Mouse (Mus musculus): ENCODE measurements around the gene Kcnh4. TPM values are rescaled to one million over a fixed set of nuclear protein-coding genes. Genes with fewer than 3 reads are reported as not detected.

The Kcnh4 gene
- polyA plus RNA-seq, 1 experiment = 0.05 TPM

DNA sequence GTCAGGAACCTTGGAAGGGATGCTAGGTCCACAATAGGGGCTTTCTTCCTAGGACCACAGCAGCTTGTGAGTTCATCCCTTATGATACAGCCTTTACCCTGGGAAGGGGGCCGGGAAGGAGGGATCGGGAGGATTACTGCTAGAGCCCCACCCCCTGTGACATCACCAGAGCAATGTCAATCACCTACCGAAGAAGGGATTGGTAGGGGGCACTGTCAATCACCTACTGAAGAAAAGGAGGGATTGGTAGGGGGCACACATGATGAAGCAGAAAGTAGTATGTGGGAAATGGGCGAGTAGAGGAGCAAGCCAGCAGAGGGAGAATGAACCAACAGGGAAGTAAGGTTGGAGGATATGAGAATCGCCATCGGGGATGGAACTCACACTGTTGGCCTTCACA is 3.3 kb downstream of the Kcnh4 start:
- H3ac ChIP-seq (ENCODE audit: control insufficient read depth, insufficient read length) = no peak overlapping the region
- no peaks in the 10 kb centered on the region for H3K79me2 ChIP-seq (ENCODE audit: control insufficient read depth, insufficient read depth)
- H3K4me2 ChIP-seq (ENCODE audit: low read depth) = no peak overlapping the region
- H3K36me3 ChIP-seq (ENCODE audit: control insufficient read depth, insufficient read depth) = no peaks in the 10 kb centered on the region
- no peak overlapping the region for H3K4me3 ChIP-seq
- TF ChIP-seq CEBPB (IDR thresholded peaks at IDR 0.05; ENCODE audit: insufficient read depth, poor library complexity, severe bottlenecking) = no peak
- TF ChIP-seq MYOD1 (IDR thresholded peaks at IDR 0.05; ENCODE audit: control insufficient read depth in 1 of 3, insufficient read length in 2 of 3, low read depth in 2 of 3) = no peak
- TF ChIP-seq MYOG (IDR thresholded peaks at IDR 0.05; ENCODE audit: control insufficient read depth in 1 of 3, insufficient read depth in 1 of 3, insufficient read length in 2 of 3, low read depth in 2 of 3) = no peak
- no peak for TF ChIP-seq USF1 (IDR thresholded peaks at IDR 0.05; ENCODE audit: low read depth)
- TF ChIP-seq REST (IDR thresholded peaks at IDR 0.05; ENCODE audit: insufficient read depth, insufficient read length) = no peak
- TF ChIP-seq MAX (IDR thresholded peaks at IDR 0.05; ENCODE audit: low read depth) = no peak
- no peak for TF ChIP-seq POLR2A (IDR thresholded peaks at IDR 0.05; ENCODE audit: insufficient read length, low read depth)
- no peak for TF ChIP-seq POLR2AphosphoS2 (IDR thresholded peaks at IDR 0.05; ENCODE audit: insufficient read length, low read depth)
- no peak for TF ChIP-seq E2F4 (IDR thresholded peaks at IDR 0.05; ENCODE audit: insufficient read depth)
- TF ChIP-seq TCF12 (IDR thresholded peaks at IDR 0.05; ENCODE audit: insufficient read depth, poor library complexity, severe bottlenecking) = no peak
- no peak for TF ChIP-seq TCF3 (IDR thresholded peaks at IDR 0.05; ENCODE audit: insufficient read length, low read depth)
- no peak for TF ChIP-seq SRF (IDR thresholded peaks at IDR 0.05; ENCODE audit: control insufficient read depth, insufficient read length, low read depth)
- peaks cover 81% of the 10 kb centered on the region for H3K27me3 ChIP-seq (ENCODE audit: control insufficient read depth, insufficient read depth, insufficient read length)

DNA sequence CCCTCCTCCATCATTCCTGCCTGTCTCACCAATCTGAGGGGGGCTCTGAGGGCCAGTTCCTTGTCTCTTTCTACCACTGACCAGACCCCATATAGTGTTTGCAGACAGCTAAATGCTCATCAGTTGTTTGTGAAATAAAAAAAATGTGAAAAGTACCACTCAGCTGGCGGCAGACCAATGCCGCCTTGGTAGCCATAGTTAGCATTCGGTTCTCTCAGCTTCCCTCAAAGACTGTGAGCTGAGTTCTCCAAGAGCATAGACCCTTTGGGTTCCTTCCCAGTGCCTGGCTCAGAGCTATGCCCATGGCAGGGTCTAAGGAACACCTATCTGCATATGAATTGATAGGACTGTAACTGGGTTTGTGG is 5.1 kb downstream of the Kcnh4 start:
- no peak for TF ChIP-seq USF1 (IDR thresholded peaks at IDR 0.05; ENCODE audit: low read depth)
- Histone ChIP-seq H3K27me3 (ENCODE audit: control insufficient read depth, insufficient read depth, insufficient read length) (peaks cover 81% of the 10 kb centered on the region), H3ac (ENCODE audit: control insufficient read depth, insufficient read length) (no peak overlapping the region), H3K36me3 (ENCODE audit: control insufficient read depth, insufficient read depth) (no peaks in the 10 kb centered on the region), H3K4me2 (ENCODE audit: low read depth) (no peak overlapping the region), H3K4me3 (no peak overlapping the region), H3K79me2 (ENCODE audit: control insufficient read depth, insufficient read depth) (no peaks in the 10 kb centered on the region)

DNA sequence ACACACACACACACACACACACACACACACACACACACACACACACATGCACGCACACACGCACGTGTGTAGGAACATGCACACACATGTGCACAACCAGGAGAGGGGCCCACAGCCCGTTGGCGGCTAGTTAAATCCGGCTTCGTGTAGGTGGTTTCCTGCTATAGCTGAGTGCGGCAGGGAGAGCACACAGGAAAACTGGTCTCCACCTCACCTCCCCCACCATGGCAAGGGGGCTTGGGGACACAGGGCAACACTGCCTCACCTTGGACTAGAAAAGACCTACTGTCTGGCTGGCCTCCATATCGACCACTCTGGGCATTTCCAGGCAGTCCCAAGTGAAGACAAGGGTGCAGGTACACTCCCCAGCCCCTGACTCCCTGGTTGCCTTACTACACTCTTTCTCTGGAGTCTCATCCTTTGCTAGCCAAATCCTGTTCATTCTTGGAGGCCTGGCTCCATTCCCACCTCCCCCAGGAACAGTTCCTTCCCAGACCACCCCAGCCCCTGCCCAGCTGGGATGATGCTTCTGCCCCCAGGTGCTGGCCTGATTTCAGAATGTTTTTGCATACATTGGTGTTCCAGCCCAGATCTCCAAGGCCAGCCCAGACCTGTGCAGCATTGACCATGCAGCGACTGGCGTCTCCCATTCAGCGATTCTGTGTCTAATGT is 5.6 kb downstream of the Kcnh4 start:
- H3K27me3 ChIP-seq (ENCODE audit: control insufficient read depth, insufficient read depth, insufficient read length) = peaks cover 81% of the 10 kb centered on the region
- TF ChIP-seq MYOD1 (IDR thresholded peaks at IDR 0.05; ENCODE audit: control insufficient read depth in 1 of 3, insufficient read length in 2 of 3, low read depth in 2 of 3) (no peak), E2F4 (IDR thresholded peaks at IDR 0.05; ENCODE audit: insufficient read depth) (no peak), TCF12 (IDR thresholded peaks at IDR 0.05; ENCODE audit: insufficient read depth, poor library complexity, severe bottlenecking) (no peak), MYOG (IDR thresholded peaks at IDR 0.05; ENCODE audit: control insufficient read depth in 1 of 3, insufficient read depth in 1 of 3, insufficient read length in 2 of 3, low read depth in 2 of 3) (no peak), POLR2A (IDR thresholded peaks at IDR 0.05; ENCODE audit: insufficient read length, low read depth) (no peak), REST (IDR thresholded peaks at IDR 0.05; ENCODE audit: insufficient read depth, insufficient read length) (no peak), POLR2AphosphoS2 (IDR thresholded peaks at IDR 0.05; ENCODE audit: insufficient read length, low read depth) (no peak), SRF (IDR thresholded peaks at IDR 0.05; ENCODE audit: control insufficient read depth, insufficient read length, low read depth) (no peak), MAX (IDR thresholded peaks at IDR 0.05; ENCODE audit: low read depth) (no peak), TCF3 (IDR thresholded peaks at IDR 0.05; ENCODE audit: insufficient read length, low read depth) (no peak), USF1 (IDR thresholded peaks at IDR 0.05; ENCODE audit: low read depth) (no peak), CEBPB (IDR thresholded peaks at IDR 0.05; ENCODE audit: insufficient read depth, poor library complexity, severe bottlenecking) (no peak)
- no peak overlapping the region for H3K4me3 ChIP-seq

DNA sequence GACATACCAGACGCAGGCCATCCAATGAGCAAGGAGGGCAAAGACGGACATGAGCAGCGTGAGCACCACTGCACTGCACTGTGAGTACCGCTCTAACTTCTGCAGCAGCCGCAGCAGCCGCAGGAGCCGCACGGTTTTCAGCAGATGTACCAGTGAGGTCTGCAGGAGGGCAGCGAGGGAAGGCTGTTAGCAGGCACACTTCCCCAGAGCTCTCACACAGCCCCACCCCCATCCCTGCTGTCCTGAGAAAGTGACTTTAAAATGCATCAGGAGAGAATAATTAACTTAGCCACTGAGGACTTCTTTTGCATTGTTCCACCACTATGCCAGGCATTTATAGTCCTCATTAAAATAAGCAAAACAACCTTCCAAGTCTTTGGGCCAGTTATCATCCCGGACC is 7.4 kb downstream of the Kcnh4 start:
- H3K27me3 ChIP-seq (ENCODE audit: control insufficient read depth, insufficient read depth, insufficient read length) = peaks cover 88% of the 10 kb centered on the region
- TF ChIP-seq E2F4 (IDR thresholded peaks at IDR 0.05; ENCODE audit: insufficient read depth) (no peak), REST (IDR thresholded peaks at IDR 0.05; ENCODE audit: insufficient read depth, insufficient read length) (no peak), SRF (IDR thresholded peaks at IDR 0.05; ENCODE audit: control insufficient read depth, insufficient read length, low read depth) (no peak), MYOG (IDR thresholded peaks at IDR 0.05; ENCODE audit: control insufficient read depth in 1 of 3, insufficient read depth in 1 of 3, insufficient read length in 2 of 3, low read depth in 2 of 3) (no peak), USF1 (IDR thresholded peaks at IDR 0.05; ENCODE audit: low read depth) (no peak), TCF12 (IDR thresholded peaks at IDR 0.05; ENCODE audit: insufficient read depth, poor library complexity, severe bottlenecking) (no peak), TCF3 (IDR thresholded peaks at IDR 0.05; ENCODE audit: insufficient read length, low read depth) (no peak), POLR2A (IDR thresholded peaks at IDR 0.05; ENCODE audit: insufficient read length, low read depth) (no peak), MYOD1 (IDR thresholded peaks at IDR 0.05; ENCODE audit: control insufficient read depth in 1 of 3, insufficient read length in 2 of 3, low read depth in 2 of 3) (no peak), MAX (IDR thresholded peaks at IDR 0.05; ENCODE audit: low read depth) (no peak), CEBPB (IDR thresholded peaks at IDR 0.05; ENCODE audit: insufficient read depth, poor library complexity, severe bottlenecking) (no peak), POLR2AphosphoS2 (IDR thresholded peaks at IDR 0.05; ENCODE audit: insufficient read length, low read depth) (no peak)
- no peak overlapping the region for H3ac ChIP-seq (ENCODE audit: control insufficient read depth, insufficient read length)
- no peaks in the 10 kb centered on the region for H3K79me2 ChIP-seq (ENCODE audit: control insufficient read depth, insufficient read depth)
- no peak overlapping the region for H3K4me2 ChIP-seq (ENCODE audit: low read depth)
- H3K36me3 ChIP-seq (ENCODE audit: control insufficient read depth, insufficient read depth) = no peaks in the 10 kb centered on the region
- H3K4me3 ChIP-seq = no peak overlapping the region

More for the DNA sequence above, 5.6 kb downstream of the Kcnh4 start:
- Histone ChIP-seq H3K79me2 (ENCODE audit: control insufficient read depth, insufficient read depth) (no peaks in the 10 kb centered on the region), H3ac (ENCODE audit: control insufficient read depth, insufficient read length) (no peak overlapping the region), H3K4me2 (ENCODE audit: low read depth) (no peak overlapping the region), H3K36me3 (ENCODE audit: control insufficient read depth, insufficient read depth) (no peaks in the 10 kb centered on the region)

DNA sequence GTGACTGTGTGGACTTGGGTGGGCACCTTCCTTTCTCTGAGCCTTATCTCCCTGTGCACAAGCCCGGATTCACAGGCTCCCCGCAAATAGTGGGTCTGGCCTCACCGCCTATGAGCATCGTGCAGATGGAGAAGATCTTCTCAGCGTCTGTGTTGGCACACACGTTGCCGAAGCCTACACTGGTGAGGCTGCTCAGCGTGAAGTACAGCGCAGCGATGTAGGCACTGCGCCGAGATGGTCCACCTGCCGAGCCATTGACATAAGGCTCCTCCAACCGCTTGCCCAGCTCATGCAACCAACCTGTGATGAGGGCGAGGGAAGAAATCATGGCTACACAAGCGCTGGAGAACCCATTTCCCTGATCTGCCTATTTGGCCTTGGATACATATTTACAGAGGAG is 9.6 kb downstream of the Kcnh4 start:
- Histone ChIP-seq H3K4me2 (ENCODE audit: low read depth) (no peak overlapping the region), H3ac (ENCODE audit: control insufficient read depth, insufficient read length) (no peak overlapping the region), H3K79me2 (ENCODE audit: control insufficient read depth, insufficient read depth) (no peaks in the 10 kb centered on the region), H3K27me3 (ENCODE audit: control insufficient read depth, insufficient read depth, insufficient read length) (peaks cover 83% of the 10 kb centered on the region), H3K36me3 (ENCODE audit: control insufficient read depth, insufficient read depth) (no peaks in the 10 kb centered on the region), H3K4me3 (no peak overlapping the region)
- TF ChIP-seq POLR2A (IDR thresholded peaks at IDR 0.05; ENCODE audit: insufficient read length, low read depth) (no peak), POLR2AphosphoS2 (IDR thresholded peaks at IDR 0.05; ENCODE audit: insufficient read length, low read depth) (no peak), MYOG (IDR thresholded peaks at IDR 0.05; ENCODE audit: control insufficient read depth in 1 of 3, insufficient read depth in 1 of 3, insufficient read length in 2 of 3, low read depth in 2 of 3) (no peak), USF1 (IDR thresholded peaks at IDR 0.05; ENCODE audit: low read depth) (no peak), MYOD1 (IDR thresholded peaks at IDR 0.05; ENCODE audit: control insufficient read depth in 1 of 3, insufficient read length in 2 of 3, low read depth in 2 of 3) (no peak), CEBPB (IDR thresholded peaks at IDR 0.05; ENCODE audit: insufficient read depth, poor library complexity, severe bottlenecking) (no peak), SRF (IDR thresholded peaks at IDR 0.05; ENCODE audit: control insufficient read depth, insufficient read length, low read depth) (no peak), E2F4 (IDR thresholded peaks at IDR 0.05; ENCODE audit: insufficient read depth) (no peak)

Data from myocyte (in vitro differentiated cells).